Mouse (Mus musculus): ENCODE results near the gene Il9r. TPM values are rescaled to one million over a fixed set of nuclear protein-coding genes. Genes with fewer than 3 reads are reported as not detected.

Il9r gene
- total and polyA plus RNA-seq, 3 experiments, result 20.0 to 52.1 (median 47.5) TPM

DNA sequence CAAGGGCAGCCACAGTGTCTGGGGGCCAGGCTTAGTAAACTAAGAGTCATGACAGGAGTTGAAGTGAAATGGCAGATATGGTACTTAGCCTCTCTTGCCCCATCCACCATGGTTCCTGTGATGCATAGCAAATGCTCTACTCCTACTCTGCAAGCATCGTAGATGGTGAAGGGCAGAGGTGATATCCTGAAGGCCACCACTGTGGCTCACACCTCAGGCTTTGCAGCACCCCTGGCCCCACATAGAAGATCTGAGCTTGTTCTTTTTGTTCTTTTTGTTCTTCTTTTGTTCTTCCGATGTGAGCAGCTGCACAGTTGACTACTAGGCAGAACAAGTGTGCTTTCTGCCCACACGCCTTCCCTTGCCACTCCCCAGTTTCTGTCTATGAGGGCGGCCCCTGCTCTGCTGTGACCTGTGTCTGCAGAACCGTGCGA lies 60.5 kb downstream of the Il9r start:
- Histone ChIP-seq H3K79me2 (replicated peaks; ENCODE audit: control insufficient read depth, extremely low read depth, insufficient read depth, poor library complexity, severe bottlenecking) (no peaks in the 10 kb centered on the region), H3K4me2 (ENCODE audit: insufficient read depth, low read depth, poor library complexity, severe bottlenecking) (no peak overlapping the region), H3K27ac (ENCODE audit: insufficient read depth, low read depth) (no peak overlapping the region), H3K36me3 (replicated peaks in 1 of 2; ENCODE audit: control insufficient read depth in 1 of 2, insufficient read depth in 1 of 2, low read length in 1 of 2) (no peaks in the 10 kb centered on the region), H3K9ac (ENCODE audit: insufficient read depth, low read depth) (no peak overlapping the region), H3K27me3 (replicated peaks) (no peaks in the 10 kb centered on the region), H3K4me3 (replicated peaks in 1 of 3; ENCODE audit: low read depth in 2 of 3, low read length in 2 of 3, poor library complexity in 1 of 3) (no peak overlapping the region), H3K4me1 (ENCODE audit: control insufficient read depth in 1 of 2, insufficient read depth in 2 of 2) (peaks cover 7 to 9% of the 10 kb centered on the region in 2 experiments), H3K9me3 (replicated peaks; ENCODE audit: low read length) (no peaks in the 10 kb centered on the region)
- in situ Hi-C loops (cut with MboI; ENCODE audit: low pct_ligation_motif_present, low pct_unique_long_range_greater_than_20kb, low sequenced_read_pairs), result loop anchor here (10.0 kb wide), 2 partner anchors 145 to 465 kb away; partner anchors contain the start of gene Bod1
- dilution Hi-C loops (cut with MboI; ENCODE audit: extremely low pct_ligation_motif_present, extremely low pct_unique_long_range_greater_than_20kb, low sequenced_read_pairs), result no loop called here
- no peak for TF ChIP-seq USF2 (conservative IDR thresholded peaks at IDR 0.05; ENCODE audit: low read depth, low read length)
- DNase-seq (ENCODE audit: extremely low read depth), result no peak

- no peak for TF ChIP-seq USF2 (conservative IDR thresholded peaks at IDR 0.05; ENCODE audit: low read depth, low read length)
- TF ChIP-seq MYC (IDR thresholded peaks at IDR 0.05; ENCODE audit: low read depth, low read length), result no peak
- H3K9ac ChIP-seq (ENCODE audit: insufficient read depth, low read depth), result no peak overlapping the region
- H3K4me1 ChIP-seq (ENCODE audit: control insufficient read depth in 1 of 2, insufficient read depth in 2 of 2), result peaks cover 7 to 9% of the 10 kb centered on the region in 2 experiments
- no peak overlapping the region for H3K27ac ChIP-seq (ENCODE audit: insufficient read depth, low read depth)
- dilution Hi-C loops (cut with MboI; ENCODE audit: extremely low pct_ligation_motif_present, extremely low pct_unique_long_range_greater_than_20kb, low sequenced_read_pairs) (no loop called here), in situ Hi-C loops (cut with MboI; ENCODE audit: low pct_ligation_motif_present, low pct_unique_long_range_greater_than_20kb, low sequenced_read_pairs) (loop anchor here (10.0 kb wide), 2 partner anchors 144 to 464 kb away; partner anchors contain the start of gene Bod1)
- no peaks in the 10 kb centered on the region for H3K9me3 ChIP-seq (replicated peaks; ENCODE audit: low read length)
- no peak for DNase-seq (ENCODE audit: extremely low read depth)
- H3K4me3 ChIP-seq (replicated peaks in 1 of 3; ENCODE audit: low read depth in 2 of 3, low read length in 2 of 3, poor library complexity in 1 of 3), result no peak overlapping the region
- H3K79me2 ChIP-seq (replicated peaks; ENCODE audit: control insufficient read depth, extremely low read depth, insufficient read depth, poor library complexity, severe bottlenecking), result no peaks in the 10 kb centered on the region
- H3K27me3 ChIP-seq (replicated peaks), result no peaks in the 10 kb centered on the region
- H3K4me2 ChIP-seq (ENCODE audit: insufficient read depth, low read depth, poor library complexity, severe bottlenecking), result no peak overlapping the region
- no peaks in the 10 kb centered on the region for H3K36me3 ChIP-seq (replicated peaks in 1 of 2; ENCODE audit: control insufficient read depth in 1 of 2, insufficient read depth in 1 of 2, low read length in 1 of 2)
Measured at GRCm38 (mm10) chr11:32138614-32138964, 61.5 kb downstream of the Il9r start.

- no peak overlapping the region for H3K4me2 ChIP-seq (ENCODE audit: insufficient read depth, low read depth, poor library complexity, severe bottlenecking)
- no peak overlapping the region for H3K27ac ChIP-seq (ENCODE audit: insufficient read depth, low read depth)
- no peaks in the 10 kb centered on the region for H3K36me3 ChIP-seq (replicated peaks in 1 of 2; ENCODE audit: control insufficient read depth in 1 of 2, insufficient read depth in 1 of 2, low read length in 1 of 2)
- DNase-seq (ENCODE audit: extremely low read depth), result no peak
- dilution Hi-C loops (cut with MboI; ENCODE audit: extremely low pct_ligation_motif_present, extremely low pct_unique_long_range_greater_than_20kb, low sequenced_read_pairs) (no loop called here), in situ Hi-C loops (cut with MboI; ENCODE audit: low pct_ligation_motif_present, low pct_unique_long_range_greater_than_20kb, low sequenced_read_pairs) (loop anchor here (10.0 kb wide), 2 partner anchors 143 to 463 kb away; partner anchors contain the start of gene Bod1)
- no peak for TF ChIP-seq ZNF384 (IDR thresholded peaks at IDR 0.05; ENCODE audit: low read depth, low read length)
- no peak for TF ChIP-seq SMC3 (IDR thresholded peaks at IDR 0.05; ENCODE audit: low read depth, low read length)
- no peak for TF ChIP-seq ELF1 (IDR thresholded peaks at IDR 0.05; ENCODE audit: low read depth, low read length)
- TF ChIP-seq UBTF (IDR thresholded peaks at IDR 0.05; ENCODE audit: low read depth, low read length), result no peak
- TF ChIP-seq ZC3H11A (IDR thresholded peaks at IDR 0.05; ENCODE audit: low read depth, low read length), result no peak
- TF ChIP-seq SIN3A (IDR thresholded peaks at IDR 0.05; ENCODE audit: low read length), result no peak
- no peak for TF ChIP-seq RAD21 (IDR thresholded peaks at IDR 0.05; ENCODE audit: low read depth, low read length)
- no peak for TF ChIP-seq JUND (conservative IDR thresholded peaks at IDR 0.05; ENCODE audit: low read depth, low read length)
- no peak for TF ChIP-seq MEF2A (IDR thresholded peaks at IDR 0.05; ENCODE audit: borderline replicate concordance, low read depth, low read length)
- no peak for TF ChIP-seq BHLHE40 (IDR thresholded peaks at IDR 0.05; ENCODE audit: low read depth, low read length)
- no peak for TF ChIP-seq CHD2 (IDR thresholded peaks at IDR 0.05; ENCODE audit: low read length)
- H3K27me3 ChIP-seq (replicated peaks), result no peaks in the 10 kb centered on the region
- no peak overlapping the region for H3K4me3 ChIP-seq (replicated peaks in 1 of 3; ENCODE audit: low read depth in 2 of 3, low read length in 2 of 3, poor library complexity in 1 of 3)
- no peaks in the 10 kb centered on the region for H3K9me3 ChIP-seq (replicated peaks; ENCODE audit: low read length)
- H3K79me2 ChIP-seq (replicated peaks; ENCODE audit: control insufficient read depth, extremely low read depth, insufficient read depth, poor library complexity, severe bottlenecking), result no peaks in the 10 kb centered on the region
- peaks cover 7 to 12% of the 10 kb centered on the region in 2 experiments for H3K4me1 ChIP-seq (ENCODE audit: control insufficient read depth in 1 of 2, insufficient read depth in 2 of 2)
- no peak overlapping the region for H3K9ac ChIP-seq (ENCODE audit: insufficient read depth, low read depth)
Measured at GRCm38 (mm10) chr11:32137719-32138613, 62.1 kb downstream of the Il9r start.
